Mouse (Mus musculus) left cerebral cortex, adult 18-20 months (tissue): ENCODE data around the gene Sycn. TPM values are rescaled to one million over a fixed set of nuclear protein-coding genes. Genes with fewer than 3 reads are reported as not detected.

Source experiments
- DNase-seq, 2 experiments: peaks; one replicate each; pipeline ENCODE4 v3.0.0; 2021 to 2022; ENCODE audit warnings: low spot score in 2 of 2, mixed read lengths in 1 of 2
- microRNA-seq, 2 experiments: library from miRNA; unstranded; fragments of <30 nt; microRNA quantifications; one replicate each; pipeline ENCODE4 v1.2.0; 2021
- total RNA-seq, 2 experiments: library from RNA; stranded (reverse); gene quantifications; 2 replicates each; pipeline ENCODE4 v1.2.3; 2021

The Sycn gene
- total RNA-seq, 2 experiments from 2014 or later, result not detected

DNA sequence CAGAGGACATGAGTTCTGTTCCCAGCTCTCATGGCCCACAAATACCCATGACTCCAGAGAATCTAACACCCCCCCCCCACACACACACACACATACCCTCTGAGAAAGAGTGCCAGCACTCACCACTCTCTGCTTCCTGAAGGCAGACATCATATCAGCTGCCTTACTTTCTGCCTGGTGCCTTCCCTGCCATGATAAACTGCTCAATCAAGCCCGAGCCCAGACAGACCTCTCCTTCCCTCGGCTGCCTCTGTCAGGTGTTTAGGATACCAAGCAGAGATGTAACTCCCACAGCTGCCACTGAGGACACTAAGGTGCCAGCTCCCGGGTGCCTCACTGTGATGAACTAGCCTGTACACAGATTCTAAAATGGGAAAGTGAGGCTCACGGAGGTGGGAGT, 43.8 kb downstream of the Sycn start:
- DNase-seq, result no peak

DNA sequence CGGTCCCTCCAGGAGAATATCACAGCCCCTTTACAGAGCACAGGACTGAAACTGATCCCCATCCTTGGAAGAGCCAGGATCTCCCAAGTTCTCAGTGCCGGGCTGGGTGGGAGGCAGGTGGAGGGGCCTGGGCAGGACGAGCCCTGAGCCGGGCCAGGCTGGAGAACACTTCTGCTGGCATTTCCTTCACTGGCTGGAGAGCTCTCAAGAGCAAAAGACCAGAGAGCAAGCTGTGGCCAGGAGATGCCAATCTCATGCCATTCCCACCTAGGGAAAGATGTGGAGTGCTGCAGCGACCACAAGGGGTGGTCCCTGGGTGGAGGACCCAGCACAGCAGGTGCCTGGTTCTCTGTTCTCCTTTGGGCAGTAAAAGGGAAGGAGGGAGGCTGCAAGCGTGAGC, 44.3 kb downstream of the Sycn start:
- no peak for DNase-seq

DNA sequence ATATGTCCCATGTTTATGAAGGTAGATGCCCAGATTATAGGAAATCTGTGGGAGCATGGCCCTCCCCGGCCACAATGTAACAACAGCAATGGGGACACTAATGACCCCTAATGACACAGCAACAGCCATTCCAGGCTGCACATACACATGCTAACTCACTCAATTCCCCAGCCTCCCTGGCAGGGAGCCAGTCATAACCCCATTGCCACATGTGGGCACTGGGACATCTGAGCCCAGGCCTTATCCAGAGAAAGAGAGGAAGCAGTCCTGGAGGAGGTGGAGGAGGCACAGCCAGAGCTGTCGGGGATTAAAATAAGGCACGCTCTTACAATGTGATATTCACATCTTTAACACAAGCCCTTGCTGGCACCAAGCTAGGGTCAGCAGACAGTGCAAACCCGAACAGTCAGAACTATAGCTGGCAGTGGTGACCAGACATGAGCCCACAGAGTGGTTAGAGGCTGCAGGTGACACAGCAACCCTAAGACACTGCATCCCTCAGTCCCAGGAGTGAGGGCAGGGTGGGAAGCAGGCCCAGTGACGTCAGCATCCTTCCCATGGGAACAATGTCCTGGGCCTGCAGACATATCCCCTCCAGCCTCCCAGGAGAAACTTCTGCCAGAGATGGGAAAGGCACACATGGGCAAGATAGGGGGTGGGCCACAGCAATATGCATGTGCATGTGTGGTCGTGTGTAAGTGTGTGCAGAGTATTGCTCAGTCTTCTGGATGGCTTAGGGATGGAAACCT, 46.2 kb downstream of the Sycn start:
- no peak for DNase-seq

DNA sequence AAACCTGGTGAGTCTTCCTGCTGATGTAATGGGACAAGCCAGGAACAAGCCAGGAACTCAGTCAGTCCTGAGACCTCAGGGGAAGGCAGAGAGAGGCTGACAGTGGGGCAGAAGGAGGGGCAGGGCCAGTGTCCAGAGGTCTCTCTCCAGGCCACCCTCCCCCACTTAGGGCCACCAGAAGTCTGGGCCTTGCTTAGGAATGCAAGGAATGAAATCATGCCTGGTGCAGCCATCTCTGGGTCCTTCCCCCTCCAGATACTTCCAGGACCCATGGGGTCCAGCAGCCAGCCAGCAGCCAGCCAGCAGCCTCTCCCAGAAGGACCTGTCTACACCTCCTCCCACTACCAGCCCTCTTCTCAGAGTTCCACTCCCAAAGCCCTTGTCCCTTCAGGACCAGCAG, 47.0 kb downstream of the Sycn start:
- DNase-seq, result no peak

Small RNA genes within 50 kb of the gene (microRNA-seq; reads per million reads assigned to microRNA genes)
- 0 to 0.75 reads per million in 2 experiments for gene Mir7049

Other genes starting within 250 kb of the Sycn start
- gene Selenov, start 249.7 kb upstream of the Sycn start, total RNA-seq, result under 1 TPM in 1 of 2 experiments, not detected in 1; 0.44 TPM
- 1 to 10 TPM; 1.5 to 1.6 TPM for gene Dll3, start 238.6 kb upstream of the Sycn start, total RNA-seq
- 10 to 100 TPM; 36.8 to 43.2 TPM for gene Timm50, start 228.8 kb upstream of the Sycn start, total RNA-seq
- gene Supt5, start 202.1 kb upstream of the Sycn start, total RNA-seq, result 100 to 1,000 TPM; 116 TPM
- 100 to 1,000 TPM; 462 to 497 TPM for gene Rps16, start 190.2 kb upstream of the Sycn start, total RNA-seq
- gene Plekhg2, start 168.3 kb upstream of the Sycn start, total RNA-seq, result 1 to 10 TPM; 4.8 to 5.2 TPM
- gene Zfp36, start 160.6 kb upstream of the Sycn start, total RNA-seq, result 1 to 10 TPM; 1.4 to 2.3 TPM
- 10 to 100 TPM; 20.3 to 22.0 TPM for gene Med29, start 148.2 kb upstream of the Sycn start, total RNA-seq
- 10 to 100 TPM; 54.8 to 59.0 TPM for gene Paf1, start 147.9 kb upstream of the Sycn start, total RNA-seq
- 1 to 10 TPM; 1.4 to 1.5 TPM for gene Gmfg, start 103.4 kb upstream of the Sycn start, total RNA-seq
- 10 to 100 TPM; 93.0 to 96.9 TPM for gene Lrfn1, start 88.9 kb upstream of the Sycn start, total RNA-seq
- gene Ifnl2, start 30.4 kb upstream of the Sycn start, total RNA-seq, result not detected
- gene Ifnl3, start 18.0 kb upstream of the Sycn start, total RNA-seq, result not detected
- gene Nccrp1, start 6.4 kb downstream of the Sycn start, total RNA-seq, result under 1 TPM in 1 of 2 experiments, not detected in 1; 0.28 TPM
- gene Samd4b, start 57.3 kb downstream of the Sycn start, total RNA-seq, result 10 to 100 TPM; 67.8 to 80.1 TPM
- gene Pak4, start 57.3 kb downstream of the Sycn start, total RNA-seq, result 1 to 10 TPM; 8.6 to 8.8 TPM
- 1 to 10 TPM; 2.2 to 2.4 TPM for gene Acp7, start 90.4 kb downstream of the Sycn start, total RNA-seq
- gene Fbxo27, start 152.0 kb downstream of the Sycn start, total RNA-seq, result 10 to 100 TPM; 24.6 TPM
- 1 to 10 TPM; 1.9 to 2.3 TPM for gene Fbxo17, start 175.9 kb downstream of the Sycn start, total RNA-seq
- 10 to 100 TPM; 62.8 to 71.0 TPM for gene Mrps12, start 200.9 kb downstream of the Sycn start, total RNA-seq
- 10 to 100 TPM; 11.0 to 11.6 TPM for gene Sars2, start 201.1 kb downstream of the Sycn start, total RNA-seq
- gene Ccer2, start 215.3 kb downstream of the Sycn start, total RNA-seq, result 1 to 10 TPM; 1.1 to 2.9 TPM
- gene Sirt2, start 225.8 kb downstream of the Sycn start, total RNA-seq, result 100 to 1,000 TPM; 120 to 122 TPM
- 10 to 100 TPM; 35.0 to 38.6 TPM for gene Nfkbib, start 226.6 kb downstream of the Sycn start, total RNA-seq
- 1 to 10 TPM; 2.1 to 3.9 TPM for gene Rinl, start 248.1 kb downstream of the Sycn start, total RNA-seq